Mouse (Mus musculus): ENCODE data around the gene Ywhah. TPM values are rescaled to one million over a fixed set of nuclear protein-coding genes. Genes with fewer than 3 reads are reported as not detected.

The Ywhah gene
- polyA plus RNA-seq (2012; rRNA removed), result 379 and 484 TPM in 2 replicates

DNA sequence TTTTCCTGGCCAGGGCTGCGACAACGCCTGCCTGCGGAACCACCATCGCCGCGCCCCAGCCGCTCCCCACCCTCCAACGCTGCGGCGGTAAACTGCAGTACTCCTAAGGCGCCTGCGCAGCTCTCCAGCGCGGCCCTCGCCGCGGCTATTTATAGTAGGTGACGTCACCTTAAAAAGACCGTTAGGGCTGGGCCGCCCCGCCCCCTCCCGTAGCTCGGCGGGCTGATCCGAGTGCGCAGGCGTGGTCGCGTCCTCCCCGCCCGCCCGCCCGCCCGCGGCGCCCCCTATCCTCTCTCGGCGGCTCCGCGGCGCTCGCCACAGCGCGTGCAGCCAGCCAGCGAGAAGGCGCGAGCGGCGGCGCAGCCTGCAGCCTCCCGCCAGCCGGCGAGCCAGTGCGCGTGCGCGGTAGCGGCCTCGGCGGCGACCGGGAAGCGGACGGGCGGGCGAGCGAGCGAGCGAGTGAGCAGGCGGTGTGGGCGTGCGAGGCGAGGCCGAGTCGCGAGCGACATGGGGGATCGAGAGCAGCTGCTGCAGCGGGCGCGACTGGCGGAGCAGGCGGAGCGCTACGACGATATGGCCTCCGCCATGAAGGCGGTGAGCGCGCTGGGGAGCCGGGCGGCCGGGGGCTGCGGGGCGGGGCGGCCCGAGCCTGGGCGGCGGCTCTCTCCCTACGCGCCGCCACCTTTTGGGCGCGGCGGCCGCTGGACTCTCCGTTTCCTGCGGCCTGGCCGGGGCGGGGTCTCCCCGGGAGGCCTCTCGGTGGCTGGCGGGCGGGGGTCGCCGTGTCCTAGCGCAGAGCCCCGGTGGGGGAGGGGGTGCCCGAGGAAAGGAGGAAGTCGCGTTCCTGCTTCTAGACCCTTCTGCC is at the start of gene Ywhah:
Gene Ywhah (plus strand): TSS at position 256 of the 865 bp plus-strand sequence.
- TF ChIP-seq CTCF (IDR thresholded peaks at IDR 0.05; ENCODE audit: borderline replicate concordance, extremely low read depth, insufficient read depth, insufficient read length) (peak; percentile 46; the same call in 1 of the 2 replicates), POLR2A (IDR thresholded peaks at IDR 0.05; ENCODE audit: borderline replicate concordance, extremely low read depth, insufficient read depth, insufficient read length, poor library complexity, severe bottlenecking) (peak; percentile 94)
- peak; percentile 98 for DNase-seq (ENCODE audit: low read depth)

GRCm38 (mm10) chr5:32976541-32976940 is 42.1 kb upstream of the Ywhah start:
- no peak for DNase-seq (ENCODE audit: low read depth)
- TF ChIP-seq CTCF (IDR thresholded peaks at IDR 0.05; ENCODE audit: borderline replicate concordance, extremely low read depth, insufficient read depth, insufficient read length), result no peak

GRCm38 (mm10) chr5:32977179-32977578 is 41.4 kb upstream of the Ywhah start:
- TF ChIP-seq POLR2A (IDR thresholded peaks at IDR 0.05; ENCODE audit: borderline replicate concordance, extremely low read depth, insufficient read depth, insufficient read length, poor library complexity, severe bottlenecking), result no peak
- TF ChIP-seq CTCF (IDR thresholded peaks at IDR 0.05; ENCODE audit: borderline replicate concordance, extremely low read depth, insufficient read depth, insufficient read length), result no peak
- no peak for DNase-seq (ENCODE audit: low read depth)

GRCm38 (mm10) chr5:32985379-32985778 is 33.2 kb upstream of the Ywhah start:
- no peak for TF ChIP-seq CTCF (IDR thresholded peaks at IDR 0.05; ENCODE audit: borderline replicate concordance, extremely low read depth, insufficient read depth, insufficient read length)
- no peak for TF ChIP-seq POLR2A (IDR thresholded peaks at IDR 0.05; ENCODE audit: borderline replicate concordance, extremely low read depth, insufficient read depth, insufficient read length, poor library complexity, severe bottlenecking)
- peak; percentile 7 for DNase-seq (ENCODE audit: low read depth)

GRCm38 (mm10) chr5:32987873-32988272 is 30.7 kb upstream of the Ywhah start:
- TF ChIP-seq POLR2A (IDR thresholded peaks at IDR 0.05; ENCODE audit: borderline replicate concordance, extremely low read depth, insufficient read depth, insufficient read length, poor library complexity, severe bottlenecking) (no peak), CTCF (IDR thresholded peaks at IDR 0.05; ENCODE audit: borderline replicate concordance, extremely low read depth, insufficient read depth, insufficient read length) (no peak)
- DNase-seq (ENCODE audit: low read depth), result peak; percentile 35

DNA sequence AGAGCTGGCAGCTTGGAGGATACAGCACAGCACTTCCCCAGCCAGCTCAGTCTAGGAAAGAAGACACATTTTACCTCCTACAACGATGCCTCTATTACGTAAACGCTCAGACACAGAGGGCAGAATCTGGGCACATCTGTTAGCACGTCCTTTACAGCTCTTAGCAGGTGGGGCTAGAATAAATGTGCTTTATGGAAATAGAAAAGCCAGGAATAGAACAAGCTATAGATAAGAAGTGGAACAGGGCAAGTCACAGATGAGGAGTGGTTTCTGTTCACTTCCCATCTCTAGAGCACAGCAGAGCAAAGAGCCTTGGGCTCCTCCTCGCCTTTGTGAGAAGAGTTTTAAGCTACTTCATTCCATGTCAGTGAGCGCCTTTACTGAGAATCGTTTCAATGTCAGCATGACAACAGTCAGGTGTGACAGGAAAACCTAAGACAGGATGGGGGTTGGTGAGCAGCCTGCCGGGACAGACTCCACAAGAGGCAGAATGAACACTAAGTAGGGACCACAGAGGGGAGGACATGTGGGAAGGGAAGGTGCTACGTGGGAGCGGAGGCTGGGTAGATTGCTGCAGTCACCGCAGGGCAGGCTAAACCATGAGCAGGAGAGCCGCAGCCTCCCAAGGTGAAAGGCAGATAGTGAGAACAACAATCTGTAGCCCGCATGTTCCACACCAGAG is 28.5 kb upstream of the Ywhah start:
- TF ChIP-seq CTCF (IDR thresholded peaks at IDR 0.05; ENCODE audit: borderline replicate concordance, extremely low read depth, insufficient read depth, insufficient read length), result no peak
- no peak for TF ChIP-seq POLR2A (IDR thresholded peaks at IDR 0.05; ENCODE audit: borderline replicate concordance, extremely low read depth, insufficient read depth, insufficient read length, poor library complexity, severe bottlenecking)
- peak; percentile 3 for DNase-seq (ENCODE audit: low read depth)

DNA sequence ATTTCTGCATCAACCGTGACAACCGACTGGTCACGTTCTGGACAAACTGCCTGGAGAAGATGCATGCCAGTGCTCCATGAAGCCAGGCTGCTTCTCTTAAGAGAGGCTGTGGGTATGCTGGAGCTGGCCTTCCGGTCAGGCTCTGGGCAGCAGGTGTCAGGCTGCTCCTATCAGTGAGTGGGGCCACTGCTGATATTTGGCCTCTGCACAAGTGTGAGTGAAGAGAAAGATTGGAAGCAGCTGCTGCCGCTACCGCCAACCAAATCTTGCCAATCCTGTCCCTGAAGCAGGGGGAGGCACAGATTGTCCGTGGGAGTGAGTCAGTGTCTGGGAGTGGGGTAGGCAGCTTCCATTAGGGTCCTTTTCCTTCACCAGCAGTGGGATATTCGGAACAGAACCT is 27.5 kb upstream of the Ywhah start:
- TF ChIP-seq POLR2A (IDR thresholded peaks at IDR 0.05; ENCODE audit: borderline replicate concordance, extremely low read depth, insufficient read depth, insufficient read length, poor library complexity, severe bottlenecking), result no peak
- no peak for TF ChIP-seq CTCF (IDR thresholded peaks at IDR 0.05; ENCODE audit: borderline replicate concordance, extremely low read depth, insufficient read depth, insufficient read length)
- DNase-seq (ENCODE audit: low read depth), result peak; percentile 40

- no peak for DNase-seq (ENCODE audit: low read depth)
- TF ChIP-seq POLR2A (IDR thresholded peaks at IDR 0.05; ENCODE audit: borderline replicate concordance, extremely low read depth, insufficient read depth, insufficient read length, poor library complexity, severe bottlenecking) (no peak), CTCF (IDR thresholded peaks at IDR 0.05; ENCODE audit: borderline replicate concordance, extremely low read depth, insufficient read depth, insufficient read length) (no peak)
Observed at GRCm38 (mm10) chr5:32994471-32994870, 24.1 kb upstream of the Ywhah start.

- no peak for TF ChIP-seq POLR2A (IDR thresholded peaks at IDR 0.05; ENCODE audit: borderline replicate concordance, extremely low read depth, insufficient read depth, insufficient read length, poor library complexity, severe bottlenecking)
- no peak for TF ChIP-seq CTCF (IDR thresholded peaks at IDR 0.05; ENCODE audit: borderline replicate concordance, extremely low read depth, insufficient read depth, insufficient read length)
- no peak for DNase-seq (ENCODE audit: low read depth)
Observed at GRCm38 (mm10) chr5:32995756-32996155, 22.9 kb upstream of the Ywhah start.

GRCm38 (mm10) chr5:32996560-32996959 is 22.1 kb upstream of the Ywhah start:
- TF ChIP-seq CTCF (IDR thresholded peaks at IDR 0.05; ENCODE audit: borderline replicate concordance, extremely low read depth, insufficient read depth, insufficient read length), result no peak
- TF ChIP-seq POLR2A (IDR thresholded peaks at IDR 0.05; ENCODE audit: borderline replicate concordance, extremely low read depth, insufficient read depth, insufficient read length, poor library complexity, severe bottlenecking), result no peak
- peak; percentile 60 for DNase-seq (ENCODE audit: low read depth)

DNA sequence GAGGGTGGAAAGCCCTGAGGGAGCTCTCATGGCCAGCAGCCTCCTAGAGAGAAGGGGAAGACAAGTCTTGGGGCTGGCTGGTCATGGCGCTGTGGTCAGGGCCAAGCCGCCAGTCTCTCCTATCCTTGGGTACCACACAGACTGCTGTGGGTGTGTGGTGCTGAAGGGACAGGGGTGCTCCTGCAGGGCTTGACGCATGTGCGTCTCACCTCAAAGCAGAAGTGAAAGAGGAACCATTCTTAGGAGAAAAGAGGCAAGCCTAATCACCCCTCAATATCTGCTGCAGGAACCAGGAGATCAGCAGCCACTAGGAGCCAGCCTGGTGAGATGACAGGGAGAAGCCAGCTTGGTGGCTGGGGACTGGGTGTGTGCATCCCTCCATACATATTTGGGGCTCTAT is 20.9 kb upstream of the Ywhah start:
- DNase-seq (ENCODE audit: low read depth), result no peak
- TF ChIP-seq CTCF (IDR thresholded peaks at IDR 0.05; ENCODE audit: borderline replicate concordance, extremely low read depth, insufficient read depth, insufficient read length), result no peak
- no peak for TF ChIP-seq POLR2A (IDR thresholded peaks at IDR 0.05; ENCODE audit: borderline replicate concordance, extremely low read depth, insufficient read depth, insufficient read length, poor library complexity, severe bottlenecking)

Measured in brain, embryonic 14.5 days (tissue).